Mouse (Mus musculus): ENCODE measurements around the gene Lsamp.

DNA sequence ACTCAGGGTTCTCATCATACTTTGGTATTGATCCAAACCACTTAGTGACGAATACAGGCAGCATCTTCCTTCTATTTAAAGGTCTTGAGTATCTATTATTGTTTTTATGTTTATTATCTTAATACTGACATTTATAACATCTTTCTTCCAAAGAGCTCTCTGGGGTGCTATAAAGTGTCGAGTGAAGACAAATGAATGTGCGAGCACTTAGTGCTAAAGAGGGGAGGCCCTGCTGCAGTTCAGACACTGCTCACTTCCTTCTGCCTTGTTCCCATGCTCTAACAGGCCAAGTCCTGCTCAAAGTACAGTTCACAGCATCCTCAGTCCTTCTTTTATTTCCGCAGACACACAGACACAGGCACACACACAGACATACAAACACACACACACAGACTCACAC is 1537.4 kb downstream of the Lsamp start:
- TF ChIP-seq CTCF (IDR thresholded peaks at IDR 0.05; ENCODE audit: low read depth) (no peak), EP300 (IDR thresholded peaks at IDR 0.05; ENCODE audit: low read depth) (no peak)
